ENCODE assay signal across 23 mouse cellular contexts in the genomic region with DNA sequence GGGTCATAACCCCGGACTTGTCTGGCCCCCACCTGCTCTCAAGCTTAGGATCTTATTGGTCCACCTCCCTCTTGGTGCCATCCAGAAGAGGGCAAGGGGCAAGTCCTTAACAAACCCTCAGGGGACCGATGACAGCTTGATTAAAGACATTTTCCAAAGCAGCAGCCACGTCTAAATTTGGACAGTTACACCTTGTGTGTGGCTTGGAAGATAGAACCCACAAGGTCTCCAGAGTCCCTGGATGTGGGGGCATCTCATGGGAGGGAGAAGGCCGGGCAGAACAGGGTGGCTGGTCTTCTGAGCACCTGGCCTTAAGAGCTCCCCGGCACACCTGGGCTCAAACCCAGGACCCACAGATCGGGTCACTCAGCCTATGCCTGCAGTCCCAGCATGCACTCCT. TPM values are rescaled to one million over a fixed set of nuclear protein-coding genes. Genes with fewer than 3 reads are reported as not detected.
A peak's percentile ranks its signal among the peaks of the same experiment; 100 is the strongest.
DNase-seq lines count a peak whose midpoint lies in the region; ATAC-seq and TF ChIP-seq lines count a peak whose summit lies in the region.
"Had no signal": no experiment of that assay in that cellular context is flagged by ENCODE, and none has a peak within 500 bp of the region (broad histone marks: within the 10 kb centered on the region; RNA-seq: fewer than 3 reads in every experiment).

No protein-coding gene starts in this region.

- no peaks in the 10 kb centered on the region for H3K36me3 ChIP-seq in lung, embryonic 14.5 days (ENCODE audit: insufficient read depth)
- no peaks in the 10 kb centered on the region for H3K36me3 ChIP-seq in intestine, postnatal 0 days (ENCODE audit: control insufficient read depth, insufficient read depth)
- H3K36me3 ChIP-seq: forebrain, embryonic 12.5 days; hindbrain, embryonic 13.5 days; limb, embryonic 13.5 days; liver, embryonic 13.5 days; midbrain, embryonic 12.5 days; neural tube, embryonic 13.5 days had no signal

- no peak overlapping the region for H3K9ac ChIP-seq in lung, embryonic 14.5 days
- H3K9ac ChIP-seq in intestine, postnatal 0 days (ENCODE audit: low read depth, low read length), result no peak overlapping the region
- H3K9ac ChIP-seq: forebrain, embryonic 12.5 days; hindbrain, embryonic 13.5 days; limb, embryonic 13.5 days; liver, embryonic 13.5 days; midbrain, embryonic 12.5 days; neural tube, embryonic 13.5 days had no signal

- no peaks in the 10 kb centered on the region for H3K27me3 ChIP-seq in lung, embryonic 14.5 days (ENCODE audit: insufficient read depth, low read length)
- no peaks in the 10 kb centered on the region for H3K27me3 ChIP-seq in intestine, postnatal 0 days (replicated peaks; ENCODE audit: control insufficient read depth, insufficient read depth, low read length)
- H3K27me3 ChIP-seq: limb, embryonic 13.5 days; neural tube, embryonic 13.5 days; Patski had no signal

- no peaks in the 10 kb centered on the region for H3K9me3 ChIP-seq in lung, embryonic 14.5 days (ENCODE audit: low read depth, low read length)
- no peaks in the 10 kb centered on the region for H3K9me3 ChIP-seq in intestine, postnatal 0 days (ENCODE audit: control insufficient read depth)
- H3K9me3 ChIP-seq: forebrain, embryonic 12.5 days; liver, embryonic 13.5 days; midbrain, embryonic 12.5 days; neural tube, embryonic 13.5 days had no signal

- WGBS in lung, embryonic 14.5 days, result 57% methylated on average over 6 of the region's 6 CpGs
- WGBS in intestine, postnatal 0 days, result 70% methylated on average over 6 of the region's 6 CpGs

- TF ChIP-seq CTCF in lung, embryonic 14.5 days (IDR thresholded peaks at IDR 0.05; ENCODE audit: low read depth), result no peak
- TF ChIP-seq CTCF in intestine, postnatal 0 days (IDR thresholded peaks at IDR 0.05; ENCODE audit: low read depth), result no peak

- intact Hi-C loops in gastrocnemius, postnatal 36 days (cut with DNase I), result loop anchor here (10.0 kb wide), 1 partner anchor 469 kb away; no protein-coding TSS in a partner anchor

- peak overlapping the region; percentile 56 for H3K4me2 ChIP-seq in lung, embryonic 14.5 days
- peak overlapping the region; percentile 27; the same call in 1 of the 2 replicates for H3K4me2 ChIP-seq in intestine, postnatal 0 days (replicated peaks; ENCODE audit: low read depth)
- H3K4me2 ChIP-seq: forebrain, embryonic 12.5 days; hindbrain, embryonic 13.5 days; limb, embryonic 13.5 days; liver, embryonic 13.5 days; midbrain, embryonic 12.5 days; neural tube, embryonic 13.5 days had no signal

- no peaks in the 10 kb centered on the region; the same call in 1 of the 2 replicates for H3K4me1 ChIP-seq in lung, embryonic 14.5 days (ENCODE audit: insufficient read depth)
- no peaks in the 10 kb centered on the region for H3K4me1 ChIP-seq in intestine, postnatal 0 days (replicated peaks; ENCODE audit: control insufficient read depth, insufficient read depth, low read length)
- H3K4me1 ChIP-seq: liver, embryonic 13.5 days; neural tube, embryonic 13.5 days had no signal

- 0 out of 2 replicates have a peak overlapping the region, but pooled peaks have one; percentile 9 for H3K4me3 ChIP-seq in lung, embryonic 14.5 days (ENCODE audit: low read depth, low read length)
- H3K4me3 ChIP-seq in intestine, postnatal 0 days (ENCODE audit: low read depth, low read length), result no peak overlapping the region
- H3K4me3 ChIP-seq: forebrain, embryonic 12.5 days; hindbrain, embryonic 13.5 days; limb, embryonic 13.5 days; liver, embryonic 13.5 days; midbrain, embryonic 12.5 days; neural tube, embryonic 13.5 days had no signal

- ATAC-seq in lung, embryonic 14.5 days (ENCODE audit: insufficient read depth), result no peak
- ATAC-seq in intestine, postnatal 0 days, result no peak
- ATAC-seq: inflammation-experienced regulatory T-cells, adult 6 months; lung, postnatal 0 days; Patski had no signal

- H3K27ac ChIP-seq in lung, embryonic 14.5 days (ENCODE audit: low read depth), result no peak overlapping the region
- no peak overlapping the region for H3K27ac ChIP-seq in intestine, postnatal 0 days (ENCODE audit: low read depth, low read length)
- H3K27ac ChIP-seq: forebrain, embryonic 12.5 days; hindbrain, embryonic 13.5 days; kidney, postnatal 0 days; limb, embryonic 13.5 days; liver, embryonic 13.5 days; midbrain, embryonic 12.5 days; neural tube, embryonic 13.5 days had no signal

- peak; percentile 68 for DNase-seq in gastrocnemius, adult 18-20 months (ENCODE audit: low spot score)
- no peak for DNase-seq in gastrocnemius, postnatal 36 days
- no peak for DNase-seq in lung, embryonic 14.5 days
- DNase-seq in lung, postnatal 14 days, result no peak
- no peak for DNase-seq in testis, postnatal 14 days (ENCODE audit: low spot score)
- DNase-seq in Muller cell, postnatal 12 days (ENCODE audit: inconsistent ontology term), result no peak
- DNase-seq in testis, postnatal 10 days (ENCODE audit: low spot score), result no peak
- DNase-seq: adrenal gland, adult 8-10 months; cerebellum, adult 8-10 months; liver, embryonic 13.5 days; thymus, postnatal 25 days had no signal

RNA-seq across cellular contexts. Expression of a gene that starts 3.8 kb away (rescaled TPM):
- total RNA-seq in gastrocnemius, adult 18-20 months (2021), result 100 to 1,000 TPM; 401 to 487 TPM
- total RNA-seq in gastrocnemius, postnatal 36 days (2021), result 100 to 1,000 TPM; 427 to 468 TPM
- polyA plus RNA-seq in lung, embryonic 14.5 days (2014; fragmentation: Nextera tagmentation; extraction: Ambion mirVana), result 2.7 and 2.9 TPM in 2 replicates
- 9.8 and 10.0 TPM in 2 replicates for polyA plus RNA-seq in intestine, postnatal 0 days (2015; fragmentation: Nextera tagmentation; extraction: Ambion mirVana)
- total RNA-seq: megakaryocyte progenitor cell, adult 5-6 weeks had no signal
- polyA plus RNA-seq: inflammation-experienced regulatory T-cells, adult 6 months had no signal

RNA-seq across cellular contexts. Expression of a gene that starts 30.5 kb away (rescaled TPM):
- 10 to 100 TPM; 31.4 to 38.1 TPM for total RNA-seq in gastrocnemius, adult 18-20 months (2021)
- 10 to 100 TPM; 31.3 to 32.4 TPM for total RNA-seq in gastrocnemius, postnatal 36 days (2021)
- polyA plus RNA-seq in lung, embryonic 14.5 days (2014; fragmentation: Nextera tagmentation; extraction: Ambion mirVana), result 90.7 and 91.9 TPM in 2 replicates
- polyA plus RNA-seq in intestine, postnatal 0 days (2015; fragmentation: Nextera tagmentation; extraction: Ambion mirVana), result 62.3 and 64.5 TPM in 2 replicates

RNA-seq across cellular contexts. Expression of a gene that starts 44.3 kb away (rescaled TPM):
- total RNA-seq in gastrocnemius, adult 18-20 months (2021), result under 1 TPM in 1 of 2 experiments, not detected in 1; 0.21 TPM
- not detected for total RNA-seq in gastrocnemius, postnatal 36 days (2021)
- polyA plus RNA-seq in lung, embryonic 14.5 days (2014; fragmentation: Nextera tagmentation; extraction: Ambion mirVana), result 0.91 and 1.1 TPM in 2 replicates
- polyA plus RNA-seq in intestine, postnatal 0 days (2015; fragmentation: Nextera tagmentation; extraction: Ambion mirVana), result 2.3 and 2.4 TPM in 2 replicates
- total RNA-seq: heart, adult 18-20 months; megakaryocyte progenitor cell, adult 5-6 weeks had no signal
